Mouse (Mus musculus): Measurements from ENCODE around the gene Parp3. TPM values are rescaled to one million over a fixed set of nuclear protein-coding genes. Genes with fewer than 3 reads are reported as not detected.
"Not testable (repeated sequence)": the region's sequence is repeated elsewhere in the genome, so short reads cannot be mapped to it uniquely, and the experiment has no call there.

Gene Parp3
- total and polyA plus RNA-seq, 2 experiments from 2014 or later, result 1.7 to 6.2 TPM

DNA sequence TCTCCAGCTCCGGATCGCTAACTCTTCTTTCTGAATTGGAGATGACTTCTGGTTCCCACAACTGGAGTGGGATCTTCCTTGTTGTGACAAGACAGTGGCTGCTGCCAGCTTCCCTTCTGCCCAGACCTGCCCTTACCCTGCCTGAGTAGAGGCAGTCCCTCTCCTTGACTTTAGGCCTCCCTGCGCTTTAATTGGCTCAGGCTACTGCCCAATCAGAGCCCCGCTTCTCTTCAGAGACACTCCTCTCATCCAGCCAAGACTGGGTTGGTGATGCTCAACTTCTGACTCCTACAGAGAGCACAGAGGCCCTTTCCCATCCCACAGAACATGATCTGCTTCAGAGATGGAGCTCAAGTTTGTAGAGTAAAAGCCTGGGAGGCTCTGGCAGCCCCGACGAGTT lies 27.5 kb upstream of the Parp3 start:
- ATAC-seq (no peak), DNase-seq (no peak)
- Histone ChIP-seq H3K4me1 (ENCODE audit: insufficient read depth) (no peaks in the 10 kb centered on the region), H3K27me3 (ENCODE audit: insufficient read depth, low read length) (no peaks in the 10 kb centered on the region), H3K4me3 (ENCODE audit: low read depth, low read length) (no peak overlapping the region), H3K27ac (ENCODE audit: low read depth, low read length) (no peak overlapping the region), H3K36me3 (ENCODE audit: insufficient read depth) (no peaks in the 10 kb centered on the region), H3K9me3 (ENCODE audit: low read length) (no peaks in the 10 kb centered on the region), H3K9ac (no peak overlapping the region), H3K4me2 (ENCODE audit: low read depth) (no peak overlapping the region)
- 75% methylated on average over 6 of the region's 6 CpGs for WGBS
- no peak for TF ChIP-seq CTCF (IDR thresholded peaks at IDR 0.05; ENCODE audit: low read depth)

DNA sequence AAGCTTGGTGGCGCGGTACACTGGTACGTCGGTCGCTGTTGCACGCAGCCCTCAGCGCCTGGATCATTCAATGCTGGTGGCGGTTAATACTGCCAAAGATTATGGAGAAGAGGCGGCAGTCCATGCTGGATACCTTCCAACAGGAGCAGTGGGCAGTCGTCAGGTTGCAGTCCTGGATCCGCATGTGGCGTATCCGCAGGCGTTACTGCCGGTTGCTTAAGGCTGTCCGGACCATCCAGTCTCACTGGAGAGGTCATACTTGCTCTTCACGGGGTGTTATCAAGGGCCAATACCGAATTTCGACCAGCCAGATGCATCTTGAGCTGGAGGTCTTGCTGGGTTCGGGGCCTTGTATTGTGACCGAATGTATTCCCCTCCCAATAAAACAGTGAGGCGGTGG lies 25.1 kb upstream of the Parp3 start:
- Histone ChIP-seq H3K9me3 (ENCODE audit: low read length) (no peaks in the 10 kb centered on the region), H3K4me3 (ENCODE audit: low read depth, low read length) (no peak overlapping the region), H3K4me2 (ENCODE audit: low read depth) (no peak overlapping the region), H3K9ac (no peak overlapping the region), H3K36me3 (ENCODE audit: insufficient read depth) (no peaks in the 10 kb centered on the region), H3K27me3 (ENCODE audit: insufficient read depth, low read length) (no peaks in the 10 kb centered on the region), H3K4me1 (ENCODE audit: insufficient read depth) (no peaks in the 10 kb centered on the region), H3K27ac (ENCODE audit: low read depth, low read length) (no peak overlapping the region)
- no peak for TF ChIP-seq CTCF (IDR thresholded peaks at IDR 0.05; ENCODE audit: low read depth)
- ATAC-seq, result no peak
- DNase-seq, result no peak
- WGBS, result 90% methylated on average over 22 of the region's 22 CpGs

GRCm38 (mm10) chr9:106499667-106500066 lies 22.9 kb upstream of the Parp3 start, which contains the start of gene Iqcf1:
Gene Iqcf1 (plus strand): TSS chr9:106499967.
- no peak within 1 kb of the TSS for H3K27ac ChIP-seq (ENCODE audit: low read depth, low read length)
- no peak within 1 kb of the TSS for H3K9ac ChIP-seq
- ATAC-seq, result no peak
- no peak for TF ChIP-seq CTCF (IDR thresholded peaks at IDR 0.05; ENCODE audit: low read depth)
- H3K4me3 ChIP-seq (ENCODE audit: low read depth, low read length), result no peak within 1 kb of the TSS
- no peak for DNase-seq
- H3K4me2 ChIP-seq (ENCODE audit: low read depth), result no peak within 1 kb of the TSS
- H3K4me1 ChIP-seq (ENCODE audit: insufficient read depth), result no peaks in the 10 kb centered on the region
- no peaks in the 10 kb centered on the region for H3K36me3 ChIP-seq (ENCODE audit: insufficient read depth)
- no peaks in the 10 kb centered on the region for H3K9me3 ChIP-seq (ENCODE audit: low read length)
- 94% methylated on average over 6 of the region's 6 CpGs for WGBS
- H3K27me3 ChIP-seq (ENCODE audit: insufficient read depth, low read length), result no peaks in the 10 kb centered on the region

DNA sequence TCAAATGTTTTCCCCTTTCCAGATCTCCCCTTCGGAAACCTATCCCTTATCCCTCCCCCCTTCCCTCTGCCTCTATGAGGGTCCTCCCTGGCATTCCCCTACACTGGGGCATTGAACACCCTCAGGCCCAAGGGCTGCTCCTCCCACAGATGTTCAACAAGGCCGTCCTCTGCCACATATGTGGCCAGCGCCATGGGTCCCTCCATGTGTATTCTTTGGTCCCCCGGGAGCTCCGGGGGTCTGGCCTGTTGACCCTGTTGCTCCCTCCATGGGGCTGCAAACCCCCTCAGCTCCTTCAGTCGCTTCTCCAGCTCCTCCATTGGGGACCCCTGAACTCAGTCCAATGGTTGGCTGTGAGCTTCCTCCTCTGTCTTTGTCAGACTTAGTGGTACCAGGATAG lies 10.9 kb upstream of the Parp3 start:
- not testable (repeated sequence) for DNase-seq; H3K4me3 ChIP-seq (ENCODE audit: low read depth, low read length); H3K4me1 ChIP-seq (ENCODE audit: insufficient read depth); H3K27me3 ChIP-seq (ENCODE audit: insufficient read depth, low read length); H3K9me3 ChIP-seq (ENCODE audit: low read length); H3K9ac ChIP-seq; H3K4me2 ChIP-seq (ENCODE audit: low read depth); H3K27ac ChIP-seq (ENCODE audit: low read depth, low read length); ATAC-seq
- H3K36me3 ChIP-seq (ENCODE audit: insufficient read depth), result peaks cover 39% of the 10 kb centered on the region
- 90% methylated on average over 6 of the region's 6 CpGs for WGBS

DNA sequence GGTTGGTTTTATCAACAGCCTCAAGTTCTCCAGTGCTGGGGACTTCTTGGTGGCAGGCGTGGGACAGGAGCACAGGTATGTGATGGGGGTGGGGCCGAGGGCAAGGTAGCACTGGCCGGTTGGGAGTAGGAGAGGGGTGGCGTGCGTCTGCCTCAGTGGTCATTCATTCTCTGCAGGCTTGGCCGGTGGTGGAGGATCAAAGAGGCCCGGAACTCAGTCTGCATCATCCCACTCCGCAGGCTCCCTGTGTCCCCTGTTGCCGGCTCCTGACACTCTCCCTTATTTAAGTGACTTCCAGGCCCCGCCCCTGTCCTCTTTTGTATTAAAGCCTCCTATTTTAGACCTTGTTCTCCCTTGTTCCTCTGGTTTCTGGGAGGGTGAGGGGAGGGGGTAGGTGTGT lies 8.3 kb upstream of the Parp3 start:
- Histone ChIP-seq H3K9ac (no peak overlapping the region), H3K4me1 (ENCODE audit: insufficient read depth) (no peaks in the 10 kb centered on the region), H3K4me3 (ENCODE audit: low read depth, low read length) (no peak overlapping the region), H3K27me3 (ENCODE audit: insufficient read depth, low read length) (no peaks in the 10 kb centered on the region), H3K36me3 (ENCODE audit: insufficient read depth) (peaks cover 56% of the 10 kb centered on the region), H3K4me2 (ENCODE audit: low read depth) (no peak overlapping the region), H3K27ac (ENCODE audit: low read depth, low read length) (no peak overlapping the region), H3K9me3 (ENCODE audit: low read length) (no peaks in the 10 kb centered on the region)
- WGBS, result 86% methylated on average over 10 of the region's 10 CpGs
- ATAC-seq, result no peak
- TF ChIP-seq CTCF (IDR thresholded peaks at IDR 0.05; ENCODE audit: low read depth), result no peak
- DNase-seq, result no peak

GRCm38 (mm10) chr9:106483606-106484005 lies 6.9 kb upstream of the Parp3 start:
- Histone ChIP-seq H3K9me3 (ENCODE audit: low read length) (no peaks in the 10 kb centered on the region), H3K27me3 (ENCODE audit: insufficient read depth, low read length) (no peaks in the 10 kb centered on the region), H3K27ac (ENCODE audit: low read depth, low read length) (no peak overlapping the region), H3K9ac (no peak overlapping the region), H3K36me3 (ENCODE audit: insufficient read depth) (peaks cover 56% of the 10 kb centered on the region), H3K4me1 (ENCODE audit: insufficient read depth) (no peaks in the 10 kb centered on the region), H3K4me3 (ENCODE audit: low read depth, low read length) (no peak overlapping the region), H3K4me2 (ENCODE audit: low read depth) (no peak overlapping the region)
- no peak for TF ChIP-seq CTCF (IDR thresholded peaks at IDR 0.05; ENCODE audit: low read depth)
- ATAC-seq (no peak), DNase-seq (no peak)
- 94% methylated on average over 17 of the region's 17 CpGs for WGBS

- H3K27me3 ChIP-seq (ENCODE audit: insufficient read depth, low read length), result no peaks in the 10 kb centered on the region
- no peak overlapping the region for H3K9ac ChIP-seq
- H3K36me3 ChIP-seq (ENCODE audit: insufficient read depth), result peaks cover 56% of the 10 kb centered on the region
- H3K4me3 ChIP-seq (ENCODE audit: low read depth, low read length), result no peak overlapping the region
- peaks cover 2% of the 10 kb centered on the region; the same call in 1 of the 2 replicates for H3K4me1 ChIP-seq (ENCODE audit: insufficient read depth)
- no peaks in the 10 kb centered on the region for H3K9me3 ChIP-seq (ENCODE audit: low read length)
- 96% methylated on average over 10 of the region's 10 CpGs for WGBS
- no peak overlapping the region for H3K4me2 ChIP-seq (ENCODE audit: low read depth)
- no peak for TF ChIP-seq CTCF (IDR thresholded peaks at IDR 0.05; ENCODE audit: low read depth)
- no peak for DNase-seq
- no peak for ATAC-seq
- H3K27ac ChIP-seq (ENCODE audit: low read depth, low read length), result no peak overlapping the region
Observed at GRCm38 (mm10) chr9:106483136-106483535, 6.4 kb upstream of the Parp3 start.

All from forebrain, postnatal 0 days (tissue).